In genomic region chr7:102313535-102313863, GRCm38 (mm10) we compare ENCODE assay signal across 21 mouse cellular contexts. TPM values are rescaled to one million over a fixed set of nuclear protein-coding genes. Genes with fewer than 3 reads are reported as not detected.
DNase-seq lines count a peak whose midpoint lies in the region; ATAC-seq and TF ChIP-seq lines count a peak whose summit lies in the region.
"Had no signal": no experiment of that assay in that cellular context is flagged by ENCODE, and none has a peak within 500 bp of the region (broad histone marks: within the 10 kb centered on the region; RNA-seq: fewer than 3 reads in every experiment).

No protein-coding gene starts in this region.

- H3K9me3 ChIP-seq in kidney, embryonic 16.5 days (ENCODE audit: low read length): no peaks in the 10 kb centered on the region
- no peaks in the 10 kb centered on the region for H3K9me3 ChIP-seq in MEL (replicated peaks; ENCODE audit: insufficient read depth, low read length)
- no peaks in the 10 kb centered on the region for H3K9me3 ChIP-seq in intestine, embryonic 15.5 days
- H3K9me3 ChIP-seq in midbrain, embryonic 14.5 days (ENCODE audit: control insufficient read depth, low read length): no peaks in the 10 kb centered on the region
- H3K9me3 ChIP-seq: heart, embryonic 10.5 days; hindbrain, embryonic 12.5 days; hindbrain, embryonic 15.5 days had no signal

- H3K4me3 ChIP-seq in kidney, adult 2 months (ENCODE audit: insufficient read depth, low read depth, low read length): no peak overlapping the region
- no peak overlapping the region for H3K4me3 ChIP-seq in kidney, embryonic 16.5 days (ENCODE audit: low read length)
- H3K4me3 ChIP-seq in MEL (ENCODE audit: control insufficient read depth in 1 of 2, insufficient read depth in 1 of 2, low read depth in 2 of 2, low read length in 2 of 2): peak overlapping the region in 1 of 2 experiments; percentile 7; a peak in 2 of 4 replicates
- no peak overlapping the region for H3K4me3 ChIP-seq in intestine, embryonic 15.5 days (replicated peaks)
- H3K4me3 ChIP-seq in midbrain, embryonic 14.5 days (replicated peaks; ENCODE audit: low read depth, low read length): no peak overlapping the region
- H3K4me3 ChIP-seq: gastrocnemius, adult 2 months; heart, adult 2 months; heart, embryonic 10.5 days; hindbrain, embryonic 12.5 days; hindbrain, embryonic 15.5 days had no signal

- intact Hi-C loops in gastrocnemius, postnatal 36 days (cut with DNase I): no loop called here

- no peak for TF ChIP-seq EP300 in MEL (IDR thresholded peaks at IDR 0.05; ENCODE audit: low read depth in 1 of 2, low read length in 2 of 2)

- no peak for TF ChIP-seq CTCF in kidney, adult 2 months (conservative IDR thresholded peaks at IDR 0.05; ENCODE audit: insufficient read depth, insufficient read length, low read depth, low read length)
- TF ChIP-seq CTCF in MEL (IDR thresholded peaks at IDR 0.05 in 2 of 3, conservative IDR thresholded peaks at IDR 0.05 in 1 of 3; ENCODE audit: control insufficient read depth in 1 of 3, insufficient read depth in 1 of 3, low read depth in 2 of 3, low read length in 3 of 3, poor library complexity in 1 of 3, severe bottlenecking in 1 of 3): no peak

- no peak overlapping the region for H3K27ac ChIP-seq in kidney, adult 2 months (ENCODE audit: insufficient read depth, low read depth, low read length)
- no peak overlapping the region for H3K27ac ChIP-seq in kidney, embryonic 16.5 days (ENCODE audit: low read length)
- H3K27ac ChIP-seq in MEL (ENCODE audit: control insufficient read depth, low read depth, low read length): peak overlapping the region; percentile 71
- H3K27ac ChIP-seq in intestine, embryonic 15.5 days: no peak overlapping the region
- H3K27ac ChIP-seq in midbrain, embryonic 14.5 days (replicated peaks; ENCODE audit: low read depth, low read length): no peak overlapping the region
- H3K27ac ChIP-seq: heart, adult 2 months; heart, embryonic 10.5 days; hindbrain, embryonic 12.5 days; hindbrain, embryonic 15.5 days had no signal

- H3K4me1 ChIP-seq in kidney, adult 2 months (ENCODE audit: control insufficient read depth, insufficient read depth, low read length): peaks cover 3% of the 10 kb centered on the region; the same call in 1 of the 2 replicates
- no peaks in the 10 kb centered on the region for H3K4me1 ChIP-seq in kidney, embryonic 16.5 days (ENCODE audit: insufficient read depth, low read length)
- H3K4me1 ChIP-seq in MEL (ENCODE audit: control insufficient read depth in 1 of 2, insufficient read depth in 2 of 2, low read length in 2 of 2): peaks cover 38 to 40% of the 10 kb centered on the region in 2 experiments
- no peaks in the 10 kb centered on the region for H3K4me1 ChIP-seq in intestine, embryonic 15.5 days (replicated peaks)
- H3K4me1 ChIP-seq in midbrain, embryonic 14.5 days (ENCODE audit: control insufficient read depth, insufficient read depth, low read length): no peaks in the 10 kb centered on the region
- H3K4me1 ChIP-seq: hindbrain, embryonic 12.5 days; hindbrain, embryonic 15.5 days had no signal

- no peak for TF ChIP-seq RAD21 in MEL (IDR thresholded peaks at IDR 0.05; ENCODE audit: low read depth, low read length)

- no peak for ATAC-seq in kidney, embryonic 16.5 days (ENCODE audit: low FRiP score, low TSS enrichment)
- peak; percentile 74 for ATAC-seq in intestine, embryonic 15.5 days
- peak; percentile 7; the same call in 1 of the 2 replicates for ATAC-seq in megakaryocyte, adult 5-6 weeks (ENCODE audit: poor library complexity, severe bottlenecking)
- no peak for ATAC-seq in midbrain, embryonic 14.5 days (ENCODE audit: low FRiP score, low TSS enrichment)
- ATAC-seq in erythroid progenitor cell, adult 5-6 weeks (replicated peaks; ENCODE audit: low FRiP score, poor library complexity, severe bottlenecking): no peak
- ATAC-seq: forebrain, embryonic 14.5 days; forebrain, postnatal 0 days; Patski had no signal

- no peak overlapping the region for H3K4me2 ChIP-seq in kidney, embryonic 16.5 days (replicated peaks; ENCODE audit: low read depth, low read length)
- no peak overlapping the region for H3K4me2 ChIP-seq in intestine, embryonic 15.5 days (replicated peaks)
- H3K4me2 ChIP-seq in midbrain, embryonic 14.5 days (ENCODE audit: low read length): no peak overlapping the region
- H3K4me2 ChIP-seq: hindbrain, embryonic 12.5 days; hindbrain, embryonic 15.5 days had no signal

- no peak for TF ChIP-seq POLR2A in kidney, adult 2 months (IDR thresholded peaks at IDR 0.05; ENCODE audit: low read depth, low read length)
- no peak for TF ChIP-seq POLR2A in MEL (IDR thresholded peaks at IDR 0.05; ENCODE audit: control insufficient read depth in 1 of 2, insufficient read depth in 1 of 2, low read depth in 1 of 2, low read length in 2 of 2, poor library complexity in 1 of 2)

- H3K79me2 ChIP-seq in MEL (ENCODE audit: control insufficient read depth, insufficient read depth, low read length, poor library complexity): peaks cover 17% of the 10 kb centered on the region

- no peaks in the 10 kb centered on the region; the same call in 1 of the 2 replicates for H3K27me3 ChIP-seq in kidney, adult 2 months (replicated peaks; ENCODE audit: control insufficient read depth, insufficient read depth, low read length)
- no peaks in the 10 kb centered on the region for H3K27me3 ChIP-seq in kidney, embryonic 16.5 days (ENCODE audit: insufficient read depth, low read length)
- no peaks in the 10 kb centered on the region for H3K27me3 ChIP-seq in MEL (ENCODE audit: control insufficient read depth in 1 of 2, insufficient read depth in 2 of 2, low read length in 2 of 2)
- H3K27me3 ChIP-seq in intestine, embryonic 15.5 days (replicated peaks): no peaks in the 10 kb centered on the region
- H3K27me3 ChIP-seq in midbrain, embryonic 14.5 days (ENCODE audit: control insufficient read depth, insufficient read depth, low read length): no peaks in the 10 kb centered on the region
- H3K27me3 ChIP-seq: hindbrain, embryonic 12.5 days; hindbrain, embryonic 15.5 days; Patski had no signal

- no peaks in the 10 kb centered on the region for H3K36me3 ChIP-seq in kidney, adult 2 months (ENCODE audit: control insufficient read depth, insufficient read depth, low read length)
- no peaks in the 10 kb centered on the region for H3K36me3 ChIP-seq in kidney, embryonic 16.5 days (ENCODE audit: insufficient read depth, low read length)
- H3K36me3 ChIP-seq in MEL (ENCODE audit: control insufficient read depth in 1 of 2, insufficient read depth in 2 of 2, low read length in 2 of 2): peaks cover 0 to 57% of the 10 kb centered on the region in 2 experiments; a peak in 2 of 4 replicates
- no peaks in the 10 kb centered on the region; the same call in 1 of the 2 replicates for H3K36me3 ChIP-seq in intestine, embryonic 15.5 days
- H3K36me3 ChIP-seq in midbrain, embryonic 14.5 days (ENCODE audit: control insufficient read depth, insufficient read depth, low read length): no peaks in the 10 kb centered on the region
- H3K36me3 ChIP-seq: heart, embryonic 10.5 days; hindbrain, embryonic 12.5 days; hindbrain, embryonic 15.5 days had no signal

- WGBS in kidney, adult 2 months: 54% methylated on average over 2 of the region's 2 CpGs
- 71% methylated on average over 2 of the region's 2 CpGs for WGBS in kidney, embryonic 16.5 days
- WGBS in intestine, embryonic 15.5 days: 59% methylated on average over 2 of the region's 2 CpGs
- WGBS in midbrain, embryonic 14.5 days: 82% methylated on average over 2 of the region's 2 CpGs

- no peak overlapping the region for H3K9ac ChIP-seq in kidney, embryonic 16.5 days (replicated peaks; ENCODE audit: low read length)
- H3K9ac ChIP-seq in MEL (ENCODE audit: control insufficient read depth, low read depth, low read length, poor library complexity, severe bottlenecking): peak overlapping the region; percentile 3
- H3K9ac ChIP-seq in intestine, embryonic 15.5 days: no peak overlapping the region
- no peak overlapping the region for H3K9ac ChIP-seq in midbrain, embryonic 14.5 days (replicated peaks; ENCODE audit: low read length)
- H3K9ac ChIP-seq: forebrain, postnatal 0 days; hindbrain, embryonic 12.5 days; hindbrain, embryonic 15.5 days had no signal

- DNase-seq in kidney, adult 2 months: peak; percentile 23
- no peak for DNase-seq in MEL (ENCODE audit: low read depth, low spot score)
- no peak for DNase-seq in gastrocnemius, postnatal 36 days
- no peak for DNase-seq in midbrain, embryonic 14.5 days
- DNase-seq: adrenal gland, postnatal 10 days; cerebellum, adult 11-12 months; cerebellum, adult 8-10 months; cerebellum, postnatal 14 days; forebrain, postnatal 0 days; gastrocnemius, adult 2 months; gastrocnemius, postnatal 14 days; heart, adult 2 months had no signal

TF ChIP-seq in MEL, 35 proteins besides CTCF, POLR2A, EP300 and RAD21 (continues in another document):
- TF ChIP-seq SIN3A (IDR thresholded peaks at IDR 0.05; ENCODE audit: low read length): no peak

RNA-seq across cellular contexts. Expression of gene Stim1, which starts 45.9 kb away (rescaled TPM):
- polyA plus RNA-seq in kidney, adult 2 months (2012; rRNA removed): 33.6 and 37.0 TPM in 2 replicates
- polyA plus RNA-seq in kidney, embryonic 16.5 days (2015; fragmentation: Nextera tagmentation; extraction: Ambion mirVana): 14.8 and 17.0 TPM in 2 replicates
- 26.1 and 28.2 TPM in 2 replicates for total RNA-seq in MEL (2012; rRNA removed)
- 10 to 100 TPM in 1 of 2 experiments, not detected in 1; 65.0 TPM for polyA plus RNA-seq in MEL (2012; ENCODE audit: insufficient read depth in 1 of 2, insufficient read length in 2 of 2, low read depth in 1 of 2, low replicate concordance in 2 of 2, missing spikeins in 1 of 2)
- polyA plus RNA-seq in intestine, embryonic 15.5 days (2015; fragmentation: Nextera tagmentation; extraction: Ambion mirVana): 20.1 TPM in 2 replicates
- 28.0 and 28.8 TPM in 2 replicates for total RNA-seq in megakaryocyte, adult 5-6 weeks (2015)
- 35.5 and 59.3 TPM in 2 replicates for total RNA-seq in megakaryocyte, adult 5-6 weeks (2017)
- 100 to 1,000 TPM; 155 to 167 TPM for total RNA-seq in gastrocnemius, postnatal 36 days (2021)
- polyA plus RNA-seq in midbrain, embryonic 14.5 days (2014; fragmentation: Nextera tagmentation; extraction: Ambion mirVana): 9.5 and 11.3 TPM in 2 replicates
- 28.9 and 31.7 TPM in 2 replicates for total RNA-seq in erythroid progenitor cell, adult 5-6 weeks (2015; ENCODE audit: low replicate concordance)
- total RNA-seq in erythroid progenitor cell, adult 5-6 weeks (2017; ENCODE audit: low replicate concordance): 45.2 and 72.3 TPM in 2 replicates

RNA-seq across cellular contexts. Expression of gene Rhog, which starts 57.6 kb away (rescaled TPM):
- polyA plus RNA-seq in kidney, adult 2 months (2012; rRNA removed): 39.2 and 52.3 TPM in 2 replicates
- polyA plus RNA-seq in kidney, embryonic 16.5 days (2015; fragmentation: Nextera tagmentation; extraction: Ambion mirVana): 61.2 and 64.9 TPM in 2 replicates
- 24.1 and 33.3 TPM in 2 replicates for total RNA-seq in MEL (2012; rRNA removed)
- 100 to 1,000 TPM; 347 to 425 TPM for polyA plus RNA-seq in MEL (2012; ENCODE audit: insufficient read depth in 1 of 2, insufficient read length in 2 of 2, low read depth in 1 of 2, low replicate concordance in 2 of 2, missing spikeins in 1 of 2)
- 60.2 and 62.1 TPM in 2 replicates for polyA plus RNA-seq in intestine, embryonic 15.5 days (2015; fragmentation: Nextera tagmentation; extraction: Ambion mirVana)
- total RNA-seq in megakaryocyte, adult 5-6 weeks (2015): 359 and 397 TPM in 2 replicates
- total RNA-seq in megakaryocyte, adult 5-6 weeks (2017): 89.0 and 112 TPM in 2 replicates
- 10 to 100 TPM; 15.6 to 15.7 TPM for total RNA-seq in gastrocnemius, postnatal 36 days (2021)
- polyA plus RNA-seq in midbrain, embryonic 14.5 days (2014; fragmentation: Nextera tagmentation; extraction: Ambion mirVana): 9.7 and 15.7 TPM in 2 replicates
- total RNA-seq in erythroid progenitor cell, adult 5-6 weeks (2015; ENCODE audit: low replicate concordance): 125 and 176 TPM in 2 replicates
- total RNA-seq in erythroid progenitor cell, adult 5-6 weeks (2017; ENCODE audit: low replicate concordance): 27.1 and 35.6 TPM in 2 replicates

Comparison
In these comparisons a context has a peak if more than half of its experiments do, and no peak if none do; other contexts are left out.
1. ATAC-seq: peak in intestine, embryonic 15.5 days (single experiment) and megakaryocyte, adult 5-6 weeks (single experiment); none in kidney, embryonic 16.5 days (single experiment), midbrain, embryonic 14.5 days (single experiment) and erythroid progenitor cell, adult 5-6 weeks (single experiment).